Mouse (Mus musculus): ENCODE results near the gene Scg2.
A peak's percentile ranks its signal among the peaks of the same experiment; 100 is the strongest.

The Scg2 gene

DNA sequence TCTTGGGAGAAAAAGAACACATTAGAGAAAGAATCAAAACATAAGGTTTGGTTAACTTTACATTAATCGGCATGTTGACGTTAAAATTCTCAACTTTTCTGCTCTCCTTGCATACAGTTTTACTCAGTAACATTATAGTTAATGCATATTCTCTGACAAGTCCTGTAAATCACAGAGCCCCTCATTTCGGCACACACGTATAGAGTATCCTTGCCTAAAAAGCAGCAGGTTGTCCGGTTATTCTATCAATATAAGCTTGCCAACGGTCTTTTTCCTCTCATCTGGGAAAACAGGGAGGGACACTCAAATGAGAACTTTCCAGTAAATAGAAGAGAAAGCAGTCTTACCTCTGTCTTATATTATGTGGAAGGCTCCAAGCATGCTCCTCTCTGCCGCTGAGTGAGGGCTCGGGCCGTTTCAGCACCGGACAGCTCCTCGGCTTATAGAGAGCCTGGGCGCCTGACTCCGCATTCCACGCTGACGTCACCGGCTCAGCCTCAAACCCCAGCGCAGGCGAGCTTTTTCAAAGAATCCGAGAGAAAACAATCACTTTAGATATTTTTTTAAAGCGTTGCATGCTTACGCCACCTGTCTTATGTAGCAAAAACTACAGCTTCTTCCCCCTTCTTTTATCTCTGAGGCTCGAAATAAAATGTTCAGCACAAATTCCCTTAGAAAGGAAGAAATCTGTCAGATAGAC, at the start of gene Scg2:
Gene Scg2, minus strand, starts transcription at position 512 of the 700 bp plus-strand sequence.
- DNase-seq (ENCODE audit: low read depth), result peak; percentile 59

DNA sequence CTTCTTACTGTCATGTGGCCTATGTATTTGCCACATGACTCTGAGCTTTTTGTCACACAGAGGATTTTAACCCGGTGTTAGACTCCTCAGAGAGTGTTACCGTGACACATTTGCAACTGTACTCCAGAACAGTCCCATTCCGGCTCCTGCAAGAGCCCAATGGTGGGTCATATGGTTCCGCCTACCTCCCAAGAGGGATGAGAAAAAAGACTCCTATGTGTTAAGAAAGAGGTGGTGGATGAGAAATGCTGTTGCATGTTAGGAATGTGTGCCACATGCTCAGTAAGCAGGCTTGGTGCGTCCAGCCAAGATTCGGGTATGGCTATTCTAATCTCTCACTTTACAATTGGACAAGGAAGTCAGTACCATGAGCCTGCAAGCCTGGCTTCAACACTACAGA, 45.6 kb upstream of the Scg2 start:
- no peak for DNase-seq (ENCODE audit: low read depth)

DNA sequence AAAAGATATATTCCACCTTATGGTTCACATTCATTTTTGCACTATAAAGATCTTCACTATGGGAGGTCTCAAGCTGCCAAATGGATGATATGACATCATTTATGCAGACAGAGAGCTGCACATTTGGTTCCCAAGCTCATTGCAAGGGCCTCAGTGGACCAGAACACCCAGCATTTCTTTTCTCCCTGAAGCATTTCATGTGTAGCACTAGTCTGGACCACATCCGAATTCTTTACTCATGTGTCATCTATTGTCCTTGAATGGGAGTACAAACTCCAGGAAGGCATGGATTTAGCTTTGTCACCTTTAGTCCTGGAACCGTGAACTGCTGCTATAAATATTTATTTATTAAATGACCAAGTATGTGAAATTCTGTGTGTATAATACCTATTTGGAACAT, 30.9 kb upstream of the Scg2 start:
- DNase-seq (ENCODE audit: low read depth), result no peak

DNA sequence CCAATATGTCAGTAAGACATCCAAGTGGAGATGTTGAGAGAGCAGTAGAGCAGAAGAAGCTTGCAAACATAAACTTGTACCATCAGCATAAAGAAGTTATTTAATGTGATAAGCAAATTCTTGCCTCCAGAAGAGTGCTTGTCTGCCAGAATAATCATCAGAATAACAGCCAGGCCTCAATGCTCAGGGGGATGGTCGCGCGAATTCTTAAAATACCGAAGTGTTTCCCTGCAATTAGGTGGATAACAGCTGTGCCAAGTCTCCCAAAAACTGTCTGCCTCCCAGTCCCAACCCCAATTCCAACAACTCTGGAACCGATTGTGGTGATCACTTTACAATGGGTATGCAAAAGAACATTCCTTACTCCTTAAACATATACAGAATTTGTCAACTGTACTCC, 30.0 kb upstream of the Scg2 start:
- DNase-seq (ENCODE audit: low read depth), result no peak

DNA sequence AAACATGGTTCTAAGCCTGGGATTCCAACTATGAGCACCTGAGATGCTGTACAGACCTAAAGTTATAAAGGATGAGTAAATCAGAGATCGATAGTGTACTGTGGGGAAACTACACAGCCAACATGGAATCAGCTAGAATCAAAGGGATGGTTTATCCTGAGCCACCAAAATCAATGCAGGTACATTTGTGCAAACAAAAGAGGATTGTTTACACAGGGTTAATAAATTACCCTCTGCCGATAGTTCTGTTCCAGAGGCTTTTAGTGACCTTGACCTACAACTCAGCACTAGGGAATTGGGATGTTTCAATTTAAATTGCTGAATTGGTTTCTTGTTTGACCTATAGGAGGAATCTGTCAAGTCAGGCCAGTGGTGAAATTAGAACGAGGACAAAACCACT, 26.7 kb upstream of the Scg2 start:
- DNase-seq (ENCODE audit: low read depth), result no peak

DNA sequence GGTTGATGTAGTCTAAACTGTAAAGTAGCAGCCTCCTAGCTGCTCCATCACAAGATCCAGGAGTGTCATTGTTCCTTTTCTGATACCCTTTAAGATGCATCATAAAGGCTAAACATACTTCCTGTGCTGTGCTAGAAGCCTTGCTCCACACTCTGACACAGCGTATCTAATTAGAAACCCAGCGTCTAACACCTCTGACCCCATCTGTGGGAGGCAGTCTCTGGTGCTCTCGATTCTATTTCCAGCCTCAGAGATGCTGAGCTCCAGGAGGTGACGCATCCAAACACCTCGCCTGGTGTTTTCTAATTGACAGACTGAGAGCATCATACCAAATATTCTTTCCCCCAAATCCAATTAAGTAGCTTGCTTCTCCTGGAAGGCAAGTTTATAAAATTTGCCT, 18.6 kb upstream of the Scg2 start:
- DNase-seq (ENCODE audit: low read depth), result no peak

DNA sequence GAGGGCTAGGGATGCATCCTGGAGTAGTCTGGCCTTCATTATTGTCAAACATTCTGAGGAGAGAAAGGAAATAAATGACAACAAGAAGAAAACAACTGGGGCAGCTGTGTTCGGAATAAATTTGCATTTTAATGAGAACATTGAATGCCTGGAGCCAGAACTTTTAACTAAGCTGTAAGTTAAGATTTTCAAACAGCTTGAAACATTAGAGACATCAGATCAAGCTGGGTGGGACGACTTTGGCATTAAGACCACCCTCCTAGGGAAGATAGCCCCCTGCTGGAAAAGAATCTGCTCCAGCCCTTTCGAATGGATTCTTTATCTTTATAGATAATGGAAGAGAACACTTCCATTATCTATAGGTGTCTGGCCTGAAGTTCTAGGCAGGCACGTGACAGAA, 14.2 kb upstream of the Scg2 start:
- no peak for DNase-seq (ENCODE audit: low read depth)

DNA sequence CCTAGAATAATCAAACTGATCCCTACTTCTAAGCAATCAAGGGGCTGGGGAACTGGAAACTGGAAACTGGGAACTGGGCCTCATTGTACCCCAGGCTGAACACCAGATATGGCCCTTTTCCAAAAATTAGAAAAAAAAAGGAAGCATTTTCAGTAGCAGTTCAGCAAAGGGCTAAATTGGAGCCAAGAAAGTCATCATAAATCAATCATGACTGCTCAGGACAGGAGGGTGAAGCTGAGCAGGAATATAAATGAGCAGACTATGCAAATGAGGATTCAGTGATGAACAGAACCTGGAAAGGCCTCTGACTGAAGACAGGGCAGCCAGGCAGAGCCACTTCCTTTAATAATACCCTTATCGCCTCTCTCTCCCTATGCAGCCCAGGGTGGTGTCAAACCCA, 12.4 kb upstream of the Scg2 start:
- DNase-seq (ENCODE audit: low read depth), result no peak

DNA sequence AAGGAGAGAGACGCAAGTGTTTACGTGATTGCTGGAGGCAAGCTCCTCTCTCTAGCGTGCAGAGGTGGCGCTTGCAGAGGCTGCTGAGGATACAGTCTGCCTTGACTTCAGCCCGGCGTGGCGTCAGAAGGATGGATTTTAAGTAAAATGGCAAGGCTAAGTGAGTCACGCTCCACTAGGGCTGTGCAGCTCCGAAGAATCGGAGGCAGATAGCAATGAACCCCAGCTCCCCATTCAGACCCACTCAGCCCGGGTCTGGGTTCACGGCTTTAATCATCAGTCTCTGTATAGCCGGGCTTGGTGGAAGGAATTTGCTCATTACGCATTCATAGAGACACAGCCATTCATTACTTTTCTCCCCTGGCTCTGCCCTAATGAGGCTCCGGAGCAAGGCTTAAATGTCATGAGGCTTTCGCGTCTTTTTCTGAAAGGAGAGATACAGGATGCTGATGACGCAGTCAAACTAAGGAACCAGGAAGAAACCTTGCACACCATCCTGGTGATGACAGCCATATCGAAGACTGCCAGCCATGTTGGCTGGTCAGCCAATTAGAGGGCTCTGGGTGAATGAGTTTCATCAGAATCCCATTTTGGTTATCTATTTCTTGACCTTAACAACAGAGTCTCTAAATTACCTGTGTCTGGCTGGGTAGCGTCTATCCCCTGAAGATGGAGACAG, 10.6 kb upstream of the Scg2 start:
- no peak for DNase-seq (ENCODE audit: low read depth)

DNA sequence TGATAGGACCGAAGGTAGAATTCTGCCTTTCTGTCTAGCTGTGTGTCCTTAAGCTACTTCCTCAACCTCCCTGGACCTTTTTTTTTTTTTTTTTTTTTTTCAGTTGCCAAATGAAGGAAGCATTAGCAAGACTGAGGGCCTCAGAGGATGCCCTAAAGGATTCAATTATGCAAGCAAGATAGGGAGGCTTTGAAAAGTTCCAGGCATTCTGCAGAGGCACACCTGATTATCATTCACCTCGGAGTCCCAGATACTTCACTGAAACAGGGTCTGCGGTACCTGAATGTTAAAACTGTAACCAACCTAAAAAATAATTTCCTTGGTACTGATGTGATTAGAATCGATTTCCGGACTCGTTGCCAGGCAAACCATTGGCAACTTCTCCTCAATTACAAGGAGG, 10.0 kb upstream of the Scg2 start:
- no peak for DNase-seq (ENCODE audit: low read depth)

DNA sequence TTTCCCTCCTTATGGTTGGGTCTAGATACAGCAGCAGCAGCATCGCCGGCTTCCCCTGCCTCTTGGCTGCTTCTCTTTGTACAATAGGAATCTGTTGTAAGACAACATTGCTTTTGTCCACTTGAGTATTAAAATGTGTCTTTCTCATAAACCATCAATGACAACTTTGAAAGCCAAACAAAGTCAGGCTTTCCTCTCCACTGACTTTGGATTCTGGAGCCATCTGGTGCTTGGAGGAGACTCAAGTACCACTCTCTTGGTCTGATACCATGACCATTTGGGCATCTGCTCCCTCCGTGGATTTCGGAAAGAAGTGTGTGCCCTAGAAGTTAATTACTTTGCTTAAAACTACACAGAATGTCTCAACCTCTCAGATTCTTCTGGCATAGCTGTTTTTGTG, 5.7 kb upstream of the Scg2 start:
- no peak for DNase-seq (ENCODE audit: low read depth)

DNA sequence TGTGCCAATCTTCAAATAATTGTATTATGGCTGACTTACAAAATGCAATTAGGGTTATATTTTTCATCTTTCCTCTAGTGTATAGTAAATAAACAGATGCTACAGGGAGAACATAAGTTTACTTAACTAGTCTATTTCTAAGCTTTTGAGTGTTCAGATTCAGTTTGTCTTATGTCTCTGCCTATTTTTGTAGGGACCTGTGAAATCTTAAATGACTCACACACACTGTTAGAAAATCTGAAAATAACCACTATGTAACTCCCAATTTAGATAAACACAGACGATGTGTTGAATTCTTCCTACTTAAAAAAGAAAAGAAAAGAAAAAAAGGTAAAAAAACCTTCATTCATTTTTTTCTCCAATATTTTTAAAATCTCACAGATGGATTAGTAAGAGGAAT, 2.2 kb downstream of the Scg2 start:
- DNase-seq (ENCODE audit: low read depth), result no peak

DNA sequence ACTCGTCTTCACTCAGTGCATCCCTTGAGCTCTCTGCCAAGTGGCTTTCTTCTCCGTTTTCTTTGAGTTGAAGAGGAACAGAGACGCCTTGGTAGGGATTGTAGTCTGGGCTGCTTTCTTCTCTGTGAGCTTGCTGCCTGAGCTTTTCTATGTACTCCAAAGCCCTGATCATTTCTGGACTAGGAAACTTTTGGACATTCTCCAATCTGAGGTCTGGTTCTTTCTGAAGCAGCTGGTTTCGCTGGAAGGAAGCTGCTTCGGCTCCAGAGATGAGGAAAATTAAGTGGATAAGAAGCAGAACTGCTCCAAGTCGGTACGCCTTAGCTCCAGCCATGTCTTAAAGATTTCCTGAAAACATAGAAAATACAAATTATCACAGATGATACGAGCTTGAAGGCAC, 3.2 kb downstream of the Scg2 start:
- DNase-seq (ENCODE audit: low read depth), result no peak

DNA sequence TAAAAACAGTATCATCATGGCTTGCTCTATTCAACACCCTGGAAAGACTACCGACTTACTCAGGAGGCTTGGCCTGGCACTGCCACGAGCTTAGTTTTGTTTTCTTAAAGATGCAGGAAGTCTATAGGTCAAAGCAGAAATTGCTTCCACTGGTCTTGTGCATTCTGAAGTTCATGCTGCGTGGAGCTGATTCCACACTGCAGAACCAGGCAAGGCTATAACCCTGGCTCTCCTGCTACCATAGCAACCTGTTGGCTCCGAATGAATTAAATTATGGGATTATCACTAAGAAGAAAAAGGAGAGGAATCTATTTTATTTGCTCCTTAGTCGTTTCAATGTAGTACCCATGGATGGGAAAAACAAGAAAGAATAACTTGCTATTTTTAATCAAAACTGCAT, 10.9 kb downstream of the Scg2 start:
- no peak for DNase-seq (ENCODE audit: low read depth)

DNA sequence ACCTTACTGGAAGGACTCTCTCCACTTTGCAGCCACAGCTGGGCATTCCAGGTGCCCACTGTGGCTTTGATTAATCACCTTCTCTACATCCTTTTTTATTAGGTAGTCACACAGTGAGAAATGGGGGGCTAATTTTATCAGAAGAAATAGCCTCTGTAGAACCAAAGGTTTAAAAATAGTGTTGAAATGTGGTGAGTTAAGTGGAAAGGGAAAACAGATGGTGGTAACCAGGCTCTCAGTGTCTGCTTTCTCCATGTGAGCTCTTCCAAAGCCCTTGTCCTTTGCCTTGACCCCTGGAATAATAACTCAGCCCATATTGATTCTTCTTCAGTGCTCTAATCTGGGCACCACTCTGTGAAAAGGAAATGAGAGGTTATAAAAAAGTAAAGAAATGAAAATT, 24.4 kb downstream of the Scg2 start:
- no peak for DNase-seq (ENCODE audit: low read depth)

DNA sequence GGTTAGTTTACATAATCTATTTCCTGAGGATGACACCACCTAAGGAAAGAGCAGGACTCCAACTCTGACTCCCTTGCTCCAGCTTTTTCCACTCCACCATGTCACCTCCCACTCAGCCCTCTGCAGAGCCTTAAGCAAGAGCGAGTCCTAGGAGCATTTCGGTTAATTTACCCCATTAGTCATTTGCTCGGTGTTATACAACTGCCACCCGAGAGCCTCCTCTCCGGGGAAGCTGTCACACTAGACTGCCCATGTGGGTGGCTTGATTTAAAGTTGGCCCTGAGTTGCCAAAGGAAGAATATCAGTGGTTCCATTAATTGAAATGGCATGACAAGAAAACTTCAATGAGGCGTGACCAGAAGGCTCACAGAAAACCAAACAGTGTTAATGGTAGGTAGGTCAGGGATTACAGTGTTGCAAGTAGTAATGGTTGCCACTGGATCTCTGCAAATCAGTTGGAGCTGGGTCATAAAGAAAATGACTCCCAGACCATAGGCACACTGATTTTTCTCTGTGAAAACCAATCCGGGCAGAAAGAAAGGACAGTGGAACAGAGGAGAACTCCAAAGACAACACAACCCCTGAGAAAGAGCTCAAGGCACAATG, 33.5 kb downstream of the Scg2 start:
- DNase-seq (ENCODE audit: low read depth), result no peak

DNA sequence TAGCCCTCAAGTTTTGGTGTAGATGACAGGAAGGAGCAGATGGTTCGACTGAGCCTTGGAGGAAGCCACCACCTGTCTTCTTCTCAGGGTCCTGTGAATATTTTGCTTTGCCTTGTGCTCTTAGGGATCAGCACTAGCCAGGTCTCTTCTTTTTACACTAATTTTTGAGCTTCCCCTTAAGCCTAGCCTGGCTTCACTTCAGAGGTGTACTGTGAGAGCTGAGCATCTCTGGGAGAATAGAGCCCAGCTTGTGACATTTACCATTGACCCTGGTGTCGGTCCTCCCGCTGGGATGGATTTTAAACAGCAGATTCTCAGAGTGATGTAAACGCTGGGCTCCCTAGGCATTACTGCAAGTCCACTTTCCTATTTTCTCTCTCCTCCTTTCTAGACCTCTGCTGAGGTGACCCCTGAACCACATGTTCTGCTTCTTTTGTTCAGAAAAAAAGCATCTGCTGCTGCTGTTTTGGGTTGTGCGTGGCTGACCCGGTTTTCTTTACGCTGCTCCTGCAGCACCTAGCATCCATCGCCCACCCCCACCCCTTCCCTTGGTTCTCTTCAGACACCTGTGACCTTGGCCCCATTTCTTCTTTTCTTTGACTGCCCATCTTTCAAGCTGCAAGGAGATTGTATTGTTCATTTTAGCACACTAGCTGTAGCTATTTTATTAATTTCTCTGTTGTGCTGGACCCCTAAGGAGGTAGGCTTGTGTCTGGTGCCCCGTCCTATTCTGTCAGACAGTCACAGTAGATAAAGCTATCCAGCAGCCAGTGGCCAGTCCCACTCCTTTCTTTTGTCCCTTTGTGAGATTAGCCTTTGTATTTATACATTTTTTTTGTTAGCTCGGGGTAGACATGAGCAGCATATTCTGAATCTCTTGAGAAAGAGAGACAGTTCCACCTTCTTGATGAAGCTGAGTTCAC, 38.6 kb downstream of the Scg2 start:
- DNase-seq (ENCODE audit: low read depth), result no peak

DNA sequence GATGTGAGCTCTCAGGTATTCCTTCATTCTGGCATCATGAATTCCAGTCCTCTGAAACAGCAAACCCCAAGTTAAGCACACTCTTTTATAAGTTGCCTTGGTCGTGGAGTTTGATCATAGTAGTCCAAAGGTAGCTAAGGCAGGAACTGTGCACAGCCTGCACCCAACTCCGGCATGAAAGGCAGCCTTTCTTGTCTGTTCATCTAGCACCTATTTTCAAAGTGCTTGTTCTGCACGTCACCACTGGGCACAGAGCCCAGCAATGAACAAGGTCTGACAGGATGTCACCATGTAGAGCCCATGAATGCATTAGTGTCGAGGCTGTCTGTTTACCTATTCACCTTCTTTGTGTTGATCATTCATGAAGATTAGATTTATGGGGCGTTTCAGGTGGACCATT, 39.6 kb downstream of the Scg2 start:
- DNase-seq (ENCODE audit: low read depth), result no peak

Data from fibroblast of lung, adult 2 months (primary cell).